Mouse (Mus musculus) megakaryocyte, embryonic 14.5 days (primary cell): ENCODE measurements at regions not wholly inside any gene's neighbourhood (a gene's known extent, or its start where the extent isn't known, plus 50 kb on each side); places are given as distances from the start of the nearest gene placed in this dataset.

Source experiments
- H3K27me3 ChIP-seq: replicated peaks from 2 replicates; pipeline ENCODE3; 2012; ENCODE audit warnings: inconsistent platforms
- H3K36me3 ChIP-seq: replicated peaks from 2 replicates; pipeline ENCODE3; 2012; ENCODE audit warnings: low read length, inconsistent platforms, mixed read lengths
- H3K4me1 ChIP-seq: 2 replicates; pipeline ENCODE4 v1.6.1; 2012; ENCODE audit warnings: inconsistent platforms
- H3K4me3 ChIP-seq: replicated peaks from 2 replicates; pipeline ENCODE3; 2012; ENCODE audit warnings: moderate library complexity, mild to moderate bottlenecking, inconsistent platforms
- H3K9me3 ChIP-seq: 2 replicates; pipeline ENCODE4 v1.6.1; 2012; ENCODE audit warnings: inconsistent platforms
- FLI1 ChIP-seq: IDR thresholded peaks from 2 replicates; pipeline ENCODE4 v1.6.1; 2012; ENCODE audit warnings: low read length, inconsistent platforms, mixed read lengths
- GATA1 ChIP-seq: IDR thresholded peaks from 3 replicates; pipeline ENCODE4 v1.6.1; 2012; ENCODE audit warnings: mixed read lengths, low read length, inconsistent platforms, borderline replicate concordance

DNA sequence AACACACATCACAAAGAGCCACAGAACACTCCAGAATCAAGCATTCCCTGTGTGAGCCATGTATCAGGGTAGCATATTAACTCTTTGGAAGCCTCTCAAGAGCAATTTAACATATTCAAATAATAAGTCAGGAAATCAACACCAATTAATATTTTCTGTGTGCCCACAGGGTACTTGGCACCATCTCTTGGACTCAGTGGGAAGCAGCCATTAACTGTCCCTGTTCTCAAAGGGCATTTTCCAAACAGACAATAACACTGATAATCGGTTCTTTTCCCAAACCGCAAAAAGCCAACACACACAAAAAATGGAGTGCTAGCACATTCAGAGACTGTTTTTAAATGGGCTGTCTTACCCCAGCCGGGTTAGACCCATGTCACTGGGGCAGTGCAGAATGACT lies 317.0 kb downstream of the Setd4 start:
- no peak for TF ChIP-seq FLI1
- no peak for TF ChIP-seq GATA1
- peaks cover 5% of the 10 kb centered on the region for H3K36me3 ChIP-seq
- no peak overlapping the region for H3K4me3 ChIP-seq
- peaks cover 4% of the 10 kb centered on the region for H3K27me3 ChIP-seq
- H3K4me1 ChIP-seq, result peaks cover 8% of the 10 kb centered on the region
- H3K9me3 ChIP-seq, result peaks cover 23% of the 10 kb centered on the region

DNA sequence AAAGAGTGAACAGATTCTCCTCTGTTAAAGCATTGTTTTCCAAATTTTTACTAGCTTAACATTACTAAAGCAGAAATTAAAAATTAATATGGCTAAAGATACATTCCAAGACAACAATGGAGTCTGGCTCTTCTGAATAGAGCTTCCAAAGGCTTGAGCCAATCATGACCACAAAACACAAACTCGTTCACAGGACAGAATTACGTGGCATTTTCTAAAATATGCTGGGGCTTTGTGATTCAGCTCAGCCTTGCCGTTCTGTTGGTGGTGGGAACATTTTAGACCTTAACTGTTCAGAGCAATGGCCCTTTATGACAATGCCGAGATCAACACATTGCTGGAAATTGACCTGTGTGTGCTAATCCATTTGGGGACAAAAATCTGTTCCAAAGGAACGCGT lies 318.7 kb downstream of the Setd4 start:
- Histone ChIP-seq H3K36me3 (peaks cover 5% of the 10 kb centered on the region), H3K4me1 (peaks cover 6% of the 10 kb centered on the region), H3K27me3 (peaks cover 7% of the 10 kb centered on the region), H3K4me3 (no peak overlapping the region), H3K9me3 (peaks cover 23% of the 10 kb centered on the region)
- TF ChIP-seq FLI1 (no peak), GATA1 (no peak)

DNA sequence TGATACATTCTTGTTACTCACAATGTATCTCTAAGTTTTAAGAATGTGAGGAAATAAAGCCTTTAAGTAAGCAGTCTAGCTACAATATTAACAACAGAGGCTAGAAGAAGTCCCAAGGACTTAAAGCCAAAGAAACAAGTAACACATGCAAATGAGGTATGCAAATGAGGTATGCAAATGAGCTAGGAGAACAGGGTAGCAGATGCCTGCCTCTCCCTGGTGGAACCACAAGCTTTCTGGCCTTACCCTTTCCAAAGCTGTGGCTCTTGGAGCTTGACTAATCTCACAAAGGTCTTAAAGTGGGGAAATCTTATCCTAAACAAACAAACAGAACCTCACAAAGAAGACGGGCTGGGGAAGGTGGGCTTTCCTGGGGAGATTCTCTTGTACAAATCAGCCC lies 322.1 kb downstream of the Setd4 start:
- TF ChIP-seq FLI1 (no peak), GATA1 (no peak)
- Histone ChIP-seq H3K4me1 (peaks cover 5% of the 10 kb centered on the region), H3K27me3 (peaks cover 20% of the 10 kb centered on the region), H3K36me3 (peaks cover 5% of the 10 kb centered on the region), H3K4me3 (no peak overlapping the region), H3K9me3 (peaks cover 23% of the 10 kb centered on the region)

DNA sequence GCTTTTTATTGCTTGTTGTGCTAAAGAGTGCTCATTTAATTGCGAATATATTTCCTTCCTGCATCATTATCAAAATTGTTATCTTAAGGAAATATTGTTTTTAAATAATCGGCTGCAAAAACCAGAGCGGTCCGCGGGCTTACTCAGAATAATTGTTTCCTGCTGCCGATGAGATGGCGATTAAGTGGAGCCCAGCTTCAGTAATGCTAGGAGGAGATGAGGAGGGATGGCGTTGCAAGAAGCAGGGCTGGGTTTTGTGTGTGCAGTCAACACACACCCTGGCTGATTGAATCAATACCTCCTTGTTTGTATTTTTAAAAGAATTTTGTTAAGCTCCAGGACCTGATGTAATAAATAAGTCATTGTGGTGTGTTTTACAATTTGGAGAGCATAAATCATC lies 331.2 kb downstream of the Setd4 start:
- no peaks in the 10 kb centered on the region for H3K36me3 ChIP-seq
- H3K4me3 ChIP-seq, result peak overlapping the region; percentile 70
- peaks cover 19% of the 10 kb centered on the region for H3K27me3 ChIP-seq
- TF ChIP-seq FLI1 (no peak), GATA1 (no peak)
- H3K4me1 ChIP-seq, result peaks cover 24% of the 10 kb centered on the region
- peaks cover 14% of the 10 kb centered on the region for H3K9me3 ChIP-seq

DNA sequence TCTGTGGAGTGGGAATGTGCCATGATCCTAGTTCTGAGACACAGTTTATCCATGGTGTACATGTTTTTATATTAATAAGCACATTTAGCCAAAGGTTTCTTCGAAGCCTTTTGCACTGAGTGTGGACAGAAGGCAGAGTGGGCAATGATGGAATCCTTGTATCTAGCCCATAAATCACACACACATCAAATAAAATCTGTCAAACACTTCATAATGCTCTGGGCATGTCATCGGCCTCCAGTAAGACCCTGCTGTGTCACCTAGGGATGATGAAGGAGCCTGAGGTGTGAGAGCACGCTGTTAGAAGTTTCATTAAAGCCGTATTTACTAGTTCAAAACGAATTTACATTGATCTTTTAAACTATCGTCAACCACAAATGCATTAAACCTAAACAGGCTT lies 331.7 kb downstream of the Setd4 start:
- Histone ChIP-seq H3K4me1 (peaks cover 24% of the 10 kb centered on the region), H3K9me3 (peaks cover 14% of the 10 kb centered on the region), H3K27me3 (peaks cover 18% of the 10 kb centered on the region), H3K36me3 (no peaks in the 10 kb centered on the region), H3K4me3 (no peak overlapping the region)
- TF ChIP-seq FLI1 (no peak), GATA1 (no peak)

DNA sequence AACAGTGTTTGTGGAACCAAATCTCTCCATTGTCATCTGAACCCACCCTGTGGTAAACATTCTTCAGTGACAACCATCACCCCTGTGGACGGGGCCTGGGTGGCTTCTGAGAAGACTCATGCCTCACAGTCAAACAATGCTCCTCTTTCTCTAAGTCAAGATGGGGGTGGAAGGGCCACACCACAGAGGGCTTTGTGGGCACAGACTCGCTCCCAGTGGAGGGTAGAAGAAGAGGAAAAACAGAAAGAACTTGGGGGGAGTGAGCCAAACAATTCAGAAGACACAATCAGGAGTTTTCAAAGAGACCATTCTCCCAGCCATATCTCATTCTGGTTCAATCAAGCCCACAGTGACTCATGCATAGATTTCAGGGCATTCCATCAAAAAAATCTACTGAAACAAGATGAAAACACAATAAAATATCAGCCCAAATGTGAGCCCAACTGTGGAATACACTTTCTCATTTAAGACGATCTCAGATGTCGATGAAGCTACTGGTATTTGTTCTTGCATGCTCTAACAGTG lies 339.7 kb downstream of the Setd4 start:
- Histone ChIP-seq H3K9me3 (no peaks in the 10 kb centered on the region), H3K4me1 (peaks cover 27% of the 10 kb centered on the region), H3K4me3 (no peak overlapping the region), H3K36me3 (no peaks in the 10 kb centered on the region), H3K27me3 (peaks cover 43% of the 10 kb centered on the region)
- TF ChIP-seq FLI1 (no peak), GATA1 (no peak)

DNA sequence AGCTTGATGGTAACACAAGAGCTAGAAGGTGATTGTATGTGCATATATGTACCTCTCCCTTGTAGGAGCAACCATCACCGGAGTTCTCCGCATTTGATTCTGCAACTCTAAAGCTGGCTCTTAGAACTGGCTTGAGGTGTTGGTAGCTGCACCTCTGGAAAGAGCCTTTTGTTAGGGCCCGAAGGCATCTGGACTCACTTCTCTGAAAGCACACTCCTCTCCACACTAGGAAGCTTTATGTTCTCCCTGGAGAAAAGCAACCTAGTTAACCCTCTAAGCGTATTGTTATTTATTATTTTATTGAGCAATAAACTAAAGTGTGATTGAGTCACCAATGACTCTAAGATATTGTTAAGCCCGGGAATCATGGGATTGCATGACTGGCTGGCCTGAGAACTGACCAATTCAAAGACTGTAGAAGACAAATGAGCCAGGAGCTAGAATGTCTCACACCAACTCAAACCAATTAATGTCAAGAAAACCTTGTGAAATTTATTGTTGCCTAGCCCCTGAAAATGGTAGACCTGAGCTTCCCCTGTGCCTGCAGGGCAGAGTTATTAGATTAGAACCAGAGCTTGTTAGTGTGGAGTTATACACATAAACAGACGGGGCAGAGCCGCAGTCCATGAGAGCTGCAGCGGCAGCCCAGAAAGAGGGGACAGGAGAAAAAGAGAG lies 340.6 kb downstream of the Setd4 start:
- peaks cover 50% of the 10 kb centered on the region for H3K27me3 ChIP-seq
- no peaks in the 10 kb centered on the region for H3K9me3 ChIP-seq
- TF ChIP-seq FLI1 (no peak), GATA1 (no peak)
- peaks cover 22% of the 10 kb centered on the region for H3K4me1 ChIP-seq
- H3K36me3 ChIP-seq, result no peaks in the 10 kb centered on the region
- H3K4me3 ChIP-seq, result no peak overlapping the region

DNA sequence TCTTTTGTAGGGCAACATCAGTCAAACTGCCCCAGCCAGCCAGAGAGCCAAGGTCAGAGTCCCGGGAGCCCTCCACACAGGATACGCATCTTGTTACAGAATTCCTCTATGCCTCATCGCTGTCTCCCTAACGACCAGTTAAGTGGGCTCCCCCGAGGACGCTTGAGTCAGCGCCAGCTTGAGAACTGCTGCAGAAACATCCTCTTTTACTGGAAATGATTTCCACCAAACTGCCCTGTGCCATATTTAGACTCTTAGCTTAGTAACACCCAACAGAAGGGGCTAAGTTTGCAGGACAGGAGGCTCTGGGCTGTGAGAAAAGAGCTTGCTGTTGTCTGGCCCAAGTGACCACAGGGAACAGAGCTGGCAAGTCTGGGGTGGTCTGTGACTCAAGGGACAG lies 357.0 kb downstream of the Setd4 start:
- H3K4me3 ChIP-seq, result no peak overlapping the region
- H3K36me3 ChIP-seq, result no peaks in the 10 kb centered on the region
- H3K4me1 ChIP-seq, result peaks cover 31% of the 10 kb centered on the region
- H3K27me3 ChIP-seq, result no peaks in the 10 kb centered on the region
- H3K9me3 ChIP-seq, result no peaks in the 10 kb centered on the region
- no peak for TF ChIP-seq GATA1
- TF ChIP-seq FLI1, result no peak

DNA sequence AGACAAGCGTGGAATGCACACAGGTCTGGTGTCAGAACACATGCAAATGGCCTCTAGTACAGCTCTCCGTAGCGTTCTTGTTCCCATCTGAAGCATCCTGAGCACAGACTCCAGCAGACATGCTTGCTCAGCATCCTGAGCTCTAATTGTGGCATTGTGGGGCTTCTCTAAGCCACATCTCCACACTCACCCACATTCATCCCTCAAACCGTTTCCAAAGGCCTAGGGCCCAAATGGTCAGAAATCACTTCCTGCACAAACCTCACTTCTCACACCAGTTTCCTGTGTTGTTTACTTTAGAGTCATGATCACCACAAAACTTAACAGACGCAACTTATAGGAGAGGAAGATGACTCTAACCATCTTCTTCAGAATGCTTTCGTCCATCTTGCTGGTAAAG lies 358.1 kb downstream of the Setd4 start:
- H3K27me3 ChIP-seq, result no peaks in the 10 kb centered on the region
- no peak overlapping the region for H3K4me3 ChIP-seq
- H3K9me3 ChIP-seq, result peaks cover 4% of the 10 kb centered on the region
- no peak for TF ChIP-seq FLI1
- TF ChIP-seq GATA1, result no peak
- peaks cover 31% of the 10 kb centered on the region for H3K4me1 ChIP-seq
- no peaks in the 10 kb centered on the region for H3K36me3 ChIP-seq

DNA sequence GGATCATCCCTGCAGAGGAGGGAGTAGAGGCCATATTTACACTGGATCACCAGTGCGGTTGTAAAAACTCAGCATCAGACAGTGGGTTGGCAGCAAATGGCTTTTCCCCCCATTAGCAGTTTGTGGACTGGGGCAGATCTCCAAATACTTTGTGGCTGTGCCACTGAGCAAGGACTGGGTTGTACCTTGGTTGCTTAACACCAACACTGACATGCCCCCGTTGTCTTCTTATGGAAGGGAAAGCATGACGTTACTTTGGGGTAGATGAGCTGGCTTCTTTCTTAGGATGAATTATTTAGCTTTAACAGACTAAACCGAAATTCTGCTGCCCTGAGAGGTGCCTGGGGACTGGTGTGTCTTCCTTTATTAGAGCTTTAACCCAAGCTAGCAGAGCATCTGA lies 365.0 kb downstream of the Setd4 start:
- Histone ChIP-seq H3K4me3 (no peak overlapping the region), H3K36me3 (no peaks in the 10 kb centered on the region), H3K4me1 (peaks cover 34% of the 10 kb centered on the region), H3K27me3 (peaks cover 5% of the 10 kb centered on the region), H3K9me3 (peaks cover 28% of the 10 kb centered on the region)
- TF ChIP-seq FLI1, result no peak
- no peak for TF ChIP-seq GATA1
